Mouse (Mus musculus) spleen, postnatal 4 days (tissue): ENCODE results near the gene Blm.

ENCODE experiments used
- DNase-seq, 2 experiments: peaks; one replicate each; pipeline ENCODE4 v3.0.0; 2022; ENCODE audit warnings: low spot score in 2 of 2

Blm gene

GRCm38 (mm10) chr7:80535009-80535744 is at the start of gene Blm:
Gene Blm, minus strand, starts transcription at chr7:80535119.
- peak; percentile 98 for DNase-seq

DNA sequence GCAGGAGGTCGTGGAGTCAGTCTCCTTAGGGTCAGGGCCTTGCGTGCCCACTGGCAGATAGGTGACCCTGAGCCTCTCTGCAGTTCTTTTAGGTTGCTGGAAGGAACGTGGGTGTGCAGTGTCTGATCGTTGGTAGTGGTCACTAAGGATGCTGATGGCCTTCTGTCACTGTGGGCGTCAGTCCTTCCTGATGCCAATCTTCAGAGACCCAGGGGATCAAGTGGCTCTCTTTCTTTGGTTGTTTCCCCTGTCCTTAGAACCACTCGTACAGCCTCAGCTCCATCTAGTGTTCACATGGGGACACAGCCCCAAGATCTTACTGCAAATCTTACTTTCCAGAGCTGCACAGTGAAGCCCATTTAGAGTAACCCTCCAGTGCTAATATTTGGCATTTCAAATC is 49.1 kb upstream of the Blm start:
- DNase-seq: peak in 1 of 2 experiments; percentile 45

GRCm38 (mm10) chr7:80582821-80583451 is 48.0 kb upstream of the Blm start:
- no peak for DNase-seq

DNA sequence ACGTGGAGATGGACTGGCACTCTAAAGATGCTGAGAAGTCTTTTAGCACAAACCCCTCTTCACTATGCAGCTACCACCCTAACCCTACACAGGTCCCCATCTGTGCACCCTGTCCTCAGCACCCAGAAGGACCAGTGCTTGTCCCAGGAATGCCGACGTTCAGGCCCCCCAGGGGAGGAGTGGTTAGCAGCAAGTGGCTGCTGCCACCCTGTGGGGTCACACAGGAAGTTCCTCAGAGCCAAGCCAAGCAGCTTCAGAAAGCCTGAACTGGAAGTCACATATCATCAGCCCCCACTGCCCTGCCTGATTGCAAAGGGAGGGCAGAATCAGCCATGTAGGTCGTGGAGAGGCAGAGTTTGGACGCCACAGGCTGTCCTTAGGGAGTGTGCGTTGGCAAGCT is 45.4 kb upstream of the Blm start:
- DNase-seq: peak; percentile 30 to 70

DNA sequence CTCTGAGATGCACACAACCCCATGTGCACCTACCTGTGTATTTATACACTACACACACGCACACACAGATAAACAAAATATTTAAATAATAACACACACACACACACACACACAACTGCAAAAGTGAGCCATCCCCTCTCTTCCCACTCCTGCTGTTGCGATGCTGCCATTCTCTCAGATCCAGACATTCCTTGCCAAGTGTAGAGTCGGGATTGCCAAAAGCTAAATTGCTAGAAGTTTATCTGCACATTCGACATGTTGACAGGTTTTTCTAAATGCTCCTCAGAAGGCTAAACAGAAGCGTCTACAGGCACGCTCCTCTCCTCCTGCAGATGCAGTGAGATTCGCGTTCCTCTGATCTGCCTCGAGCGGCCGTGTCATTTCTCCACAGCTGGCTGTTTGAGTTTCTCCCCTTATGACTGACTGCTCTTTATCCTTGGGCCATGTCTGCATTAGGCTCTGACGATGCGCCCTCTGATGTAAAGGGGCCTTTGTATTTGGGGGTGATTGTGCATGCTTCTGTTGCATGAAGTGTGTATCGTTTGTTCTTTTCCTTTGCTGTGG is 42.6 kb upstream of the Blm start:
- DNase-seq: no peak

DNA sequence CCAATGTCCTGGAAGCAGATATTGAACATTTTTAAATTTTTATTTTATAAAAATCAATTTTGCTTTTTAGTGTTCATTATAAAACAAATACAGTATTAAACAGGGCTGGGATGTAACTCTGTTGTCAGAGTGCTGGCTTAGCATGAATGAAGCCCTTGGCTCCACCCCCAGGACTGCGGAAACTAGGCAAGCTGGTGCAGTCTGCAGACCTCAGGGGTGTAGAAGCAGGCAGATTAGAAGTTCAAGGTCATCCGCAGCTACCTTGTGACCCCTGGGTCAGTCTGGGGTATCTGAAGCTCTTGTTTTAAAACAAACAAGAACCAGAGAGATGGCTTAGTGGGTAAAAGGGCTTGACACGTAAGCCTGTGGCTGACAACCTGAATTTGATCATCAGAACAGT is 41.7 kb upstream of the Blm start:
- no peak for DNase-seq

- no peak for DNase-seq
These were observed 40.8 kb upstream of the Blm start for GRCm38 (mm10) chr7:80575750-80576149.

DNA sequence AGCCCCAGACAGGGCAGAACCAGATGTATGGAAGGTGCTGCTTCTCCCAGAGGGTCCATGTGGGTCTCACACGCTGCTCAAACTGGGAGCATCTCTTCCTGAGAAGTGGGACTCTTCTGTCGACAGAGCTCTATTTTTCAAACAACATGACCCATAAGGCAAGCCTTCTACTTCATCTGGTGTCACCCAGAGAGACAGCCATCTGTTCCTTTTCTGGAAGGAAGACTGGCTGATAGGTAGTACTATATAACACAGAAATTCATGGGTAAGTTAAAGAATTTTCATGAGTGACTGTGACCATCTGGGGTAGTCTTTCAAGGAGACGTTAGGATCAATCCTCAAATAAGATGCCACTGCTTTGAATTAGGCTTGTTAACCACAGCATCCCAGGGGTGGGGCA is 38.2 kb upstream of the Blm start:
- no peak for DNase-seq

DNA sequence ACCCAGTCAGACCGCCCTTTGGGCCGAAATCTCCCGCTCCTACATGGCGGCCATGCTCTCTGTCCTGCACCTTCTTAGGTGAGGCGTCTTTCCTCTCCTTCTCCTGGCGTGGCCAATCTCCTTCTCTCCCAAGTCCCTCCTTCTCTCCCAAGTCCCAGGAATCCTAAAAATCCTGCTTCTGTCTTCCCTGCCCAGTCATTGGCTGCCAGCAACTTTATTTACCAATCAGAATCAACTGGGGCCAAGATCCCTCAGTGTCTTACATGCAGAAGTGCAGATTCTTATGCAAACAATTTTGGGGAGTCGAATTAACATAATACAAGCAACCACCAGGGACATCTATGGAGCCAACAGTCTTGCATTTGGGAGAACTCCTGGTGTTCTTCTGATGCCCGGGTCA is 33.1 kb upstream of the Blm start:
- no peak for DNase-seq

GRCm38 (mm10) chr7:80561931-80562330 is 27.0 kb upstream of the Blm start:
- no peak for DNase-seq

DNA sequence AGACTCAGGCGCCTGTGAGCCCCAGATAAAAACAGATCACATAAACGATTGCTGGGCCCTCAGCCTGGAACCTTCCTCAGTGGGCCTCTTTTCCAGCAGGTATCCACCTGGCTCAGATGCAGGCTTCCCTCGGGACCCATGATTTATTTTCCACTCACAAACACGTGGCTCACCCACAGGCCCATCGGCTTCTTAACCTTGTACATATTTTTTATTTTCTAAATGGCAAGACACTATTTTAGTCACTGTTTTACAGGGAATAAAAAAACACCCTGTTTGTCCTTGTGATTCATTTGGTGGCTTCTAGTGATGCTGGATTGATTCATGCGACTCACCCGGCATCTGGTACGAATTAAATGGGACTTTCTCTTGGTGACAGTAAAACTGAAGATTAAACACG is 26.4 kb upstream of the Blm start:
- no peak for DNase-seq

- no peak for DNase-seq
These were observed 23.7 kb upstream of the Blm start for GRCm38 (mm10) chr7:80558572-80558971.

- DNase-seq: no peak
These were observed 23.2 kb upstream of the Blm start for GRCm38 (mm10) chr7:80558101-80558500.

DNA sequence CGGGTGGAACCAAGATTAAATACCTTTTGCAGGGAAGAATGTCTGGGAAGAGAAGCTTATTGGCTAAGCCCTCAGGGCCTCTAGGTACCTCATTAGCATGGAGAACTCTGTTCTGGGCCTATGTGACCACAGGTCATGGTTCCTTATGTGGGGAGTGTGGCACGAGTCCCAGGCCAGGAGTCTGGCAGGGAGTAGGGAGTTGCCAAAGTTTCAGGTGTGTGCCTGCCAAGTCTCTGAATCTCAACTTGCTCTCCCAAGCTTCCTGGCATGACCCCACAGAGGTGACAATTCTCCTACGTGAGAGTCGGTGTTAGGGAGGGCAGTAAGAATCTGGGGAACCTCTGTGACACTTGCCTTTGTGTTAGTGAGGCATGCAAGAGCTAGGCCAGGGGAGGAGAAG is 22.2 kb upstream of the Blm start:
- no peak for DNase-seq

DNA sequence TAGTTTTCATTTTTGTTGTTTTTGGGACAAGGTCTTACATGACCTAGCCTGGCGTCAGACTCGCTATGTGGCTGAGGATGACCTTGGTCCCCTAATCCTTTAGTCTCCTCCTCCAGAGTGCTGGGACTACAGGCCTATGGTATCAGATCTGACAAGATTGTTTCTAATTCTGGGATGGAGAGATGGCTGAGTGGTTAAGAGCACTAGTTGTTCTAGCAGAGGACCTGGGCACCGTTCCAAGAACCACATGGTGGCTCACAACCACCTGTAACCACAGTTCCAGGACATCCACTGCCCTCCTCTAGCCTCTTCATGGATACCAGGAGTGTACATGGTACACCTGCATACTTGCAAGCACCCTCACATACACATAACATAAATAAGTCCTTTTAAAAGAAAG is 21.2 kb upstream of the Blm start:
- DNase-seq: no peak

DNA sequence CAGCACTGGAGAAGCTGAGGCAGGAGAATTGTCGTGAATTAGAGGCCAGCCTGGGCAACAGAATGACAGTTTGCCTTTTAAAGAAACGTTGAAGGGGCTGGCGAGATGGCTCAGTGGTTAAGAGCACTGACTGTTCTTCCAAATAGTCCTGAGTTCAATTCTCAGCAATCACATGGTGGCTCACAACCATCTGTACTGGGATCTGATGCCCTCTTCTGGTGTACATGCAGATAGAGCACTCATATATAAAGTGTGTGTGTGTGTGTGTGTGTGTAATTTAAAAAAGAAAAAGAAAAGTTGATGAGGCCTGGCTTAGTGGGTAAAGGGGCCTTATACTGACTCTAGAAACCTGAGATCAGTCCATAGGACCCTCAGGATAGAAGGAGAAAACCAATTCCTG is 20.2 kb upstream of the Blm start:
- DNase-seq: no peak

- no peak for DNase-seq
These were observed 19.5 kb upstream of the Blm start for GRCm38 (mm10) chr7:80554180-80555021.

DNA sequence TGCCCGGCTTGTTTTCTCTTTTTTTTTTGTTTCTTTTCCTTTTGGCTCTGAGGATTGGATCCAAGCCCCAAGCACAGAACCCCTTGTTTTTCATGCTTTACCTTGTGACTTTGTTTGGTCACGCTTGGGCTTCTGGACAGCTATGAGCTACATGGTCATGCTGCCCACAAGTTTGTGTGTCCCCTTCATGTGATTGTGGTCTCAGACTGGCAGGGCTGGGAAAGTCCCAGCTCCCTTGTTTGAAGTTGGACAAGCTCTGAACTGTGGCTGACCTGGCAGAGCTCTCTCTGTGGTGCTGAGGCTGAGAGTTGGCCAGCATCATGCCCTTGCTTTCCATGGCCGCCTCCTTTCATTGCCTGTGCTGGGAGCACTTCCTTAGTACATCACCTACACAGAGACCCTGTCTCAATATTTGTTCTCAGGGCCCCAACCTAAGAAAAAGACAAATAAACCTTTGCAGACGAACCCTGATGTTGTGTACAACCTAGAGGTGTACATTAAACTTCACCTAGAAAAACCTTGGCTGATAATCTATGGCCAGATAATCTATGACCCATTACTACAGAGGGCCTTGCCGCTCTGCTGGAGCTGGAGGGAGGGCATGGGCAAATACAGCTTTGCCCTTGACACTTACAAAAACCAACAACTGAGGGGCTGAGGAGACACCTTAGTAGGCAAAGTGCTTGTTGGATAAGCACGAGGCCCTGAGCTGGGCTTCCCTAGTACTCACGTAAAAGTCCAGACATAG is 13.8 kb upstream of the Blm start:
- no peak for DNase-seq

DNA sequence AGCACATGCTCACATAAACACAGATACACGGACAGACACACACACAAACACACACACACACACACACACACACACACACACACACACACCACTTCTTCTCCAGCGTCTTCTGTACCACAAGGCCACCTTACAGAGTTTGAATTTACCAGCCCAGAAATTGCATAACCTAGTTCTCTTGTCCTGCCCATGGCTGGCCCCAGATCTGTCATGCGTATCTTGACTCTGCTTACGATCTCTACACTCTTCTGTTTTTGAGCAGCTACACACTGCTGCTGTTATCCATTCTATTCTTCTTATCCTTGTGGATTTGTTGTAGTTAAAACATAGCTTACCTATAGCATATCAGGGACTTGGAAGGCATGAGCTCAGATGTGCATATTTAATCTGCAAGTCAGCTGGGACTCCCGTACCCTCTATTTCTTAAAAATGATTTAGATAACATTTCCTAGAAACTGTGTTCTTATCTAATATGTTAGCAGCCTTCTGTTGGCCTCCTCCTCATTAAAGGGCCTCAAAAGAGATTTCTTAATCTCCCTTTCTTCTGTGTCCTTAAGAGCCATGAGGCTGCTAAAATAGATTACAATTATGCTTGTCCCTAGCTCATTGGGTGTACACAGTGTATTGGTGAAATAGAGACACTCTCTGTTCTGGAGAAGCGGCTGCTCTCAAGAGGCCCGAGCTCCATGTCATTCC is 7.4 kb upstream of the Blm start:
- no peak for DNase-seq

DNA sequence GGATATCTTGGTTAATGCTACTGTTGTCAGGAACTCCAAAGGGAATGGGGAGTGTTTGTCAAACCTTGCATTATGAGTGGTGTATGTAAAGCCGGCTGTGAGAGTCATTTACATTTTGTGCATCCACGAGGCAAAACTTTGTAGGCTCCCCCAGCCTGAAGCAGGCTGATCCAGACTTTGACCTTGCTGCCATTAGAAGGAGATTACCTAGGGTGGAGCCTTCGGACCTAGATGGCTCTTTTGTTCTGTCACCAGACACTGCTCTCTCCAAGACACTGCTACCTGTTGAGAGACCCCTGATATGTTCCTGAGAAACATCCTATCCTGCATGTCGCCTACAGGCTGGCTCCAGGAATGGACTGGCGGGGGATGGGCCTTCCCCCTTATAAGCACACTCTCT is 4.7 kb upstream of the Blm start:
- no peak for DNase-seq
